Mouse (Mus musculus) lung, postnatal 36 days (tissue): ENCODE measurements around the gene Pml.
"Not testable (repeated sequence)": the region's sequence is repeated elsewhere in the genome, so short reads cannot be mapped to it uniquely, and the experiment has no call there.

Source experiments
- DNase-seq: peaks from one replicate; pipeline ENCODE4 v3.0.0; 2022; ENCODE audit warnings: mixed read lengths

Gene Pml

GRCm38 (mm10) chr9:58249592-58250192 is at the start of gene Pml:
Gene Pml (minus strand): TSS chr9:58249786.
- DNase-seq, result peak; percentile 90

DNA sequence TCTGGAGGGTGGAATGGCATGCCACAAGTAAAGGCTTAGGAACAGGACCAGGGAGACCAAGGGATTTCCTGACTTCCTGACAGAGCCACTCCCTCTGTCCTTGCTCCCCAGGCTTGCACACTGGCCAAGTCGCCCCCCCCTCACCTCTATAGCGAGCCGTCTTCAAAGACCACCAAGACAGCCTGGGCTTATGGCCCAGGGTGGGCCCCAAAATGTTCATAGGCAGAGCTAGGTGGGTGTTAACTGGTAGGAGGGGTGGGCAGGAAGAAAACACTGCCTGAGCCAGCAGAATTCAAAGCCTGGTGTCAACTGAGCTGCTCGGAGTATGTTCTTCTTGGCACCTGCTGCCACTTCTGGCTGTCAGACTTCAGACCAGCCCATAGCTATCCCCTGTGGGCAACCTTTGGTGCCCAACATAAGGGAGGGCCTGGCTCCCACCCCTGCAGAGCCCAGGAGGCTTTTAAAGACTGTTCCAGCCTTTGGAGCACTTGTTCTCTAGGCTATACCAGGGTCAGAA is 48.4 kb upstream of the Pml start:
- no peak for DNase-seq

DNA sequence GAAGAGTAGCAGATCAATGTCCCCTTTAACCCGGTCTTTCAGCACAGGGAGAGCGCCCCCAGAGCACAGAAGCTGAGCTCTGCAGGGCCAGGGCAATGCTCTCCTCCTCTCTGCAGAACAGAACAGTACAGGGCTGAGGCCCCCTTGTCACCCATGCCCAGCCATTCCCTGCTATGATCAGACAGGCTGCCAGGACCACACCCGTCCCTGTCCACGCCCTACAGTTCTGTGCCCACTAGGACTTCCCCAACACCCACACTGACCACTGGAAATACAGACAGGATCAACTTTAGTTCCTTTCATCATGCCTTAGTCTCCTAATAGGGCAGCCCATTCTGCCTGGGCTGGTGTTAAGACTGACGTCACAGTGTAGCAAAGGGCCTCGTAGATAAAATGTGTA is 47.5 kb upstream of the Pml start:
- no peak for DNase-seq

GRCm38 (mm10) chr9:58295766-58296361 is 46.3 kb upstream of the Pml start:
- DNase-seq, result peak; percentile 58

GRCm38 (mm10) chr9:58295345-58295744 is 45.8 kb upstream of the Pml start:
- DNase-seq, result no peak

- DNase-seq, result no peak
These were observed 44.9 kb upstream of the Pml start for GRCm38 (mm10) chr9:58294527-58294926.

DNA sequence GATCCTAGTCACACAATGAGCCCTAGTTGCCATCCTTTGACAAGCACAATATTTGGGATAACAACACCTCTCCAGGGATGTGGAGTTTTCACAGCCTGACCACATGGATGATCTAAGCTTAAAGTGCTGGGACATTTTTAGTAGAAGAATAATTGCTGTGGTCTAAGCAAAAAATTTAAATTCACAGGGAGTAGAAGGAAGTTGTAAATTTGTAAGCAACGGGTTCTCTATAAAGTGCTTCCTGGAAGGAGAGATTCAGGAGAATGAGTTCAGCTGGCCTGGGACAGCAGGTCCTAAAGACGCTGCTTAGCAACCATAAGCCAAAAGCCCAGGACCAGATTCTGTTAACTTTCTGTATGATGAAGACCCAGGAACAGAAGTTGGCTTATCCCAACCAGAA is 40.3 kb upstream of the Pml start:
- no peak for DNase-seq

DNA sequence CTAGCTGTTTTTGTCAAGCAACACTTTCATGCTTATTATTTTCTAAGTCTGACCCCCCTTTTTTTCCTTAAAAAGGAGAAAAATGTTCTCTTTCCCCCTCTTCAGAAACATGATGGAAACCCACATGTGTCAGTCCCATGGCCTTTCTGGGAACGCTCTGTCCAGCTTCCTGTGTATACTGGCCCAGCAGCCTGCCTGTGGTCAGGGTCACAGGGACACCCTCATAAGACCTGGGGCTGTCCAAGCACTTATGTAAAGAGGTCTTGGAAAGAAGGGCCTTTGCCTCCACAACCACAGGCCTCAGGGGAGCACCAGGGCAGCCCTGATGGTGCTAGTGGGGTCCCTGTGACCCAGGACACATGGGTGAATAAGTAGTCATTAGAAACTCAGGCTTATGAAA is 39.5 kb upstream of the Pml start:
- DNase-seq, result no peak

- no peak for DNase-seq
These were observed 33.8 kb upstream of the Pml start for GRCm38 (mm10) chr9:58283431-58283830.

- peak; percentile 63 for DNase-seq
These were observed 32.0 kb upstream of the Pml start for GRCm38 (mm10) chr9:58281597-58281996.

DNA sequence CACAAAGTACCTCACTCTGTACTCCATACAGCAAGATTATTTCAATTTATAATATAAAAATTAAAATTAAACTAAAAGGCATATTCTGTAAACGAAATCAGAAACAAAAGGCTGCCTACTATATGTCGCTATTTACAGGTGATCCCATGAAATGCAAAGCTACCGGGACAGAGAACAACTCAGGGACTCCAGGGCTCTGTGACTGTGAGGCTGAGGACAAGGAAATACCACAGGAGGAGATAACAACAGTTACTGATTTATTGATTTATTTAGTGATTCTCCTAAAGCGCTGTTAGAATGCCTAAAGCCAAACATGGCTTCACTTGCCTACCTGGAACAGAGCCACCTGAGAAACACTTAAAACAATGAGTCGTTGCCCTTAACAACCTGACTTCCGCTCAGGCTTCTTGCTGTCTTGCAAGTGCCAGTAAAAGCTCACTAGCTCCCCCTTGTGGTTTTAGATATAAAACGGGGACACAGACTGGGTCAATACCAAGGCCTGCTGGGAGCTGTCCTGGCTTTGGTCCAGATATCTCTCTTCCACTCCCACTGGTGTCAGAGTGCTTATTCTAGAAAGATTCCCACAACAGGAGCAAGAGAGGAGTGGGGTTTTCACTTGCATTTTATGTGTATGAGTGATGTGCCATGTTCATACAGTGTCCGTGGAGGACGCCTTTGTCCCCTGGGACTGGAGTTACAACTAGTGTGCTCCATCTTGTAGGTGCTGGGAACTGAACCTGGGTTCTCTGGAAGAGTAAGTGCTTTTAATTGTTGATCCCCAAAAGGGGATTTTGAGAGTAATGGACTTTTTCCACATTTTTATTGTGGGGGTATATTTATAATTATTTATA is 30.9 kb upstream of the Pml start:
- DNase-seq, result peak; percentile 94

DNA sequence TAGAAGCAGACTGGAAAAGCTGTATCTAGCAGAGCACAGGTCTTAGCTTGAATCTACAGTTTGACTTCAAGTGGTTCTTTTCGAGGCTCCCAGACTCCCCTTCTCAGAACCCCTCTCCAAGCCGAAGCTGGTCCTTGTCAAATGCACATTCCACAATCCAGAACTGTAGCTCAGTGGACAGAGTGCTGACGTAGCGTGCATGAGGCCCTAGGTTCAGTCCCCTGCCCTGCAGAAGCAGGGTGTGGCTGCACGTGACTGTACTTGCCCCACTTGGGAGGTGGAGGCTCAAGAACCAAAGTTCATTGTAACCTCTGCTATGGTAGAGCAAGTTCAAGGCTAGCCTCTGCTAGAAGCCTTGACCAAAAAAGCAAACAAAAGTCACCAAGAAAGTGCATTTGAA is 30.2 kb upstream of the Pml start:
- DNase-seq, result no peak

DNA sequence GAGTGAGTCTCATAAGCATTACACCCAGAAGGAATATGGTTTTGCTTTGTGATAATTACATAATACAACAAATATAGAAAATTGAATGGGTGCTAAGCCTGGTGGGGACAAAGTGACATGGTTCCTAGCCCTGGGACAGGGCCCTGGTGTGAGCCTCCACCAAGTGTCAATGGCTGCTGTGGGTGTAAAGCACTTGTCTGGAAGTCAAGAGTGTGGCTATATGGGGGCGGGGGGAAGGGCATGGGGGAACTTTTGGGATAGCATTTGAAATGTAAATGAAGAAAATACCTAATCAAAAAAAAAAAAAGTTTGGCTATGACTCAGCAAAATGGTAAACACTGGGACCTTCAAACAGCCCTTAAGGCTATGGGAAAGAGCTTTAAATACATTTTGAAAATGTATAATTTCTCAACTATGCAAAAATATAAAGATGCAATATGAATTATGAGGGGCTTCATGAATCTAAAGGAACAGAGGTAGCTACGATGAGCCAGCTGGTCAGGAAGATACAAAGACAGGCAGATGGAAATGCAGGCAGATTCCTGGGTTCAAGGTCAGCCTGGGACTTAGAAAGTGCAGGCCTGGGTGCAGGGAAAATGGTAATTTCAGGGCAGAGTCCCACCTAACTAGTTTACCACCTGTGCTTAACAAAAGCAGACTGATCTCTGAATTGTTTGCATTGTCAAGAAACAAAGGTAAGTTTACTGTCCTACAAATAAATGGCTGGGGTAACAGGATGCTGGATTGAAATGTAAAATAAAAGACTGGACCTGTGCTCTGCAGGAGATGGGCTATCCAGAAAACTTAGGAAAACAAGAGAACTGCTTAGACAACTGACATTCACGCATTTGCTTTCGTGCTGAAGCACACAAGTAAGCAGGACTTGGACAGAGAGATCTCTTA is 29.5 kb upstream of the Pml start:
- no peak for DNase-seq

DNA sequence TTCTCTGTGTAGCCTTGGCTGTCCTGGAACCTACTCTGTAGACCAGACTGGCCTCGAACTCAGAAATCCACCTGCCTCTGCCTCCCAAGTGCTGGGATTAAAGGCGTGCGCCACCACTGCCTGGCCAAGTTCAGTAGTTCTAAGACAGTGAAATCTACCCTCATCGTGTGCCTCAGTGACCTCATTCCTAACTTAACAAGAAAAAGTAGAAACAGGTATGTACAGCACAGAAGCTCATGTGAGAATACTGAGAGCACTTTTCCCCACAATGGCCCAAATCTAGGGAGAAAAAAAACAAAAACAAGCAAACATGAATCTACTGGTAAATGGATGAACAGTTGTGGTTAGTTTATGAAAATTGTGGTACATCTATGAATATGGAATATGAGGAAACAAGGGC is 28.7 kb upstream of the Pml start:
- no peak for DNase-seq

- DNase-seq, result no peak
These were observed 26.8 kb upstream of the Pml start for GRCm38 (mm10) chr9:58276346-58276745.

DNA sequence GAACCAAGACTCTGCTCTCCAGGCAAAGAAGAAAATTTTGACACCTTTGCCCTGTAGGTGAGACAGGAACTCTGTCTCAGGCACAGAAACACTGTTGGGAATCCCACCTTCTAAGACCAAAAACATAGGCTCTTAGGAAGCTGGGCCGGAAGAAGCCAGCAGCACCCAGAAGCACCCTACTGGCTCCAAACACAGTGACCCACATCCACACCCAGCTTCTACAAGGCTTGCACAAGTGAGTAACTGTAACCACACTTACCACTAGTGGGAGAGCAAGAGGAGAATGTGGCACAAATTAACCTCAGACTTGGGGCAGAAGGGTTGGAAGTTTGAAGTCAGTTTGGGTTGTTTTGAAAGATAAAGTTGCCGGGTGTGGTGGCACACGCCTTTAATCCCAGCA is 26.2 kb upstream of the Pml start:
- DNase-seq, result no peak

GRCm38 (mm10) chr9:58275115-58275774 is 25.7 kb upstream of the Pml start:
- DNase-seq, result peak; percentile 77

DNA sequence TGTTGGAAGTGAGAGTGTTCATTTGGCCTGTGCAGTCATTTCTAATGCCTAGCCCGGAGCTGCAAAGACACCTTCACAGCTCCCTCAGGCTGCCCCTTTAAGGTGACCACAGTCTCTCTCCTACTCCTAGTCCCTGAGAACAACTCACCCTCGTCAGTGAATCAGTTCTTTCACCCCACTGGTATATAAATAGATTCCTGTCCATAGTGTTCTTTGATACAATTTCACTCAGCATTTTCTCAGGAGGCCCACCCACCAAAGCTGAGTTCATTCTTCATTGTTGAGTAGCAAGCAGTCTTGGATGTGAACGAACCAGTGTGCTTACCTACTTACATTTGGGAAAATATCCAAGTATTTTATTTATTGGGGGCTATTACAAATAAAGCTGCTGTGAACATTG is 25.0 kb upstream of the Pml start:
- no peak for DNase-seq

GRCm38 (mm10) chr9:58274101-58274604 is 24.6 kb upstream of the Pml start:
- DNase-seq, result peak; percentile 31

GRCm38 (mm10) chr9:58272855-58273254 is 23.3 kb upstream of the Pml start:
- DNase-seq, result no peak

GRCm38 (mm10) chr9:58272068-58272541 is 22.5 kb upstream of the Pml start:
- peak; percentile 60 for DNase-seq

- DNase-seq, result not testable (repeated sequence)
These were observed 22.0 kb upstream of the Pml start for GRCm38 (mm10) chr9:58271551-58271950.
